Mouse (Mus musculus): ENCODE data around the gene Rffl.

GRCm38 (mm10) chr11:82783453-82783852 lies 87.6 kb downstream of the Rffl start:
- TF ChIP-seq CTCF (IDR thresholded peaks at IDR 0.05; ENCODE audit: control insufficient read depth, insufficient read depth, insufficient read length) (no peak), MYOG (IDR thresholded peaks at IDR 0.05; ENCODE audit: control insufficient read depth, extremely low read depth, insufficient read length) (no peak), MAX (IDR thresholded peaks at IDR 0.05) (no peak), CEBPB (IDR thresholded peaks at IDR 0.05; ENCODE audit: low read depth) (no peak), MYOD1 (IDR thresholded peaks at IDR 0.05; ENCODE audit: control insufficient read depth, insufficient read length, low read depth) (no peak), USF1 (IDR thresholded peaks at IDR 0.05; ENCODE audit: low read depth) (no peak), FOSL1 (IDR thresholded peaks at IDR 0.05; ENCODE audit: insufficient read depth, low read length, poor library complexity, severe bottlenecking) (no peak)

Data from C2C12 (cell line).